Mouse (Mus musculus): Measurements from ENCODE around the gene Tas1r2. TPM values are rescaled to one million over a fixed set of nuclear protein-coding genes. Genes with fewer than 3 reads are reported as not detected.

The Tas1r2 gene
- polyA plus RNA-seq, 1 experiment from 2014 or later = not detected

DNA sequence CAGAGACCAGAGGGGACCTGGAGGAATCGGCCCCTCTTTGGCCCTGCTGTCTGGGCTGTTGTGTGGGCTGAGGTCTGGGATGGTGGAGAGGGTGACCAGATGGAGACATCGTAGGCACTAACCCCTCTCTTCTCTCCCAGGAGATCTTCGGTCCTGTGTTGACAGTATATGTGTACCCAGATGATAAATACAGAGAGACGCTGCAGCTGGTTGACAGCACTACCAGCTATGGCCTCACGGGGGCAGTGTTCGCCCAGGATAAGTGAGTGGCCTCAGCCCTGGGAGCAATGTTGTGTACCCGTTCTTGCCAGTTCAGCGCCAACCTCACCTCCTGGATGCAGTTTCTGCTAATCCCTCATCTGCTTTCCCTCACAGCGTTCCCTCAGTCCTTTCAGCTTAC is 9.4 kb upstream of the Tas1r2 start:
- Histone ChIP-seq H3K36me3 (ENCODE audit: control insufficient read depth, insufficient read depth, low read length) (peaks cover 12% of the 10 kb centered on the region), H3K4me1 (ENCODE audit: control insufficient read depth, insufficient read depth, low read length) (peaks cover 14% of the 10 kb centered on the region), H3K27ac (ENCODE audit: low read length) (no peak overlapping the region), H3K4me2 (ENCODE audit: low read length) (no peak overlapping the region), H3K27me3 (ENCODE audit: control insufficient read depth, insufficient read depth, low read depth, low read length) (no peaks in the 10 kb centered on the region; the same call in 1 of the 2 replicates), H3K4me3 (ENCODE audit: low read depth, low read length) (no peak overlapping the region), H3K9me3 (replicated peaks; ENCODE audit: control insufficient read depth, low read length, poor library complexity, severe bottlenecking) (no peaks in the 10 kb centered on the region), H3K9ac (ENCODE audit: low read depth, low read length) (no peak overlapping the region)
- 12% methylated on average over 9 of the region's 9 CpGs for WGBS
- ATAC-seq = peak; percentile 21

DNA sequence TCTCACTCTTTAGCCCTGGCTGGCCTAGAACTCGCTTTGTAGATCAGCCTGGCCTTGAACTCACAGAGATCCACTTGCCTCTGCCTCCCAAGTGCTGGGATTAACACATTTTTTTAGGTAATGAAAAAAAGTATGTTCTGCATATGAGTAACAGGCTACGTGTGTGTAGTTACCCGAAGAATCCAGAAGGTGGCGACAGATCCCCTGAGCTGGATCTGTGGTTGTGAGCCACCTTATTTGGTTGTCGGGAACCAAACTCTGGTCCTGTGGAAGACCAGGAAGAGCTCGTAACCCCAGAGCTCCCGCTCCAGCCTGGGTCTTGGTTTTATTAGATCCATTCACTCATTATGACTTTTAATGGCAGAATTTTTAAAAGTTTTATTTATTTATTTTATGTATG is 6.4 kb upstream of the Tas1r2 start:
- Histone ChIP-seq H3K9ac (ENCODE audit: low read depth, low read length) (no peak overlapping the region), H3K27ac (ENCODE audit: low read length) (no peak overlapping the region), H3K27me3 (ENCODE audit: control insufficient read depth, insufficient read depth, low read depth, low read length) (no peaks in the 10 kb centered on the region; the same call in 1 of the 2 replicates), H3K36me3 (ENCODE audit: control insufficient read depth, insufficient read depth, low read length) (peaks cover 12% of the 10 kb centered on the region), H3K4me3 (ENCODE audit: low read depth, low read length) (no peak overlapping the region), H3K9me3 (replicated peaks; ENCODE audit: control insufficient read depth, low read length, poor library complexity, severe bottlenecking) (no peaks in the 10 kb centered on the region), H3K4me2 (ENCODE audit: low read length) (no peak overlapping the region), H3K4me1 (ENCODE audit: control insufficient read depth, insufficient read depth, low read length) (peaks cover 6% of the 10 kb centered on the region; the same call in 1 of the 2 replicates)
- no peak for ATAC-seq
- WGBS = 88% methylated on average over 7 of the region's 7 CpGs

DNA sequence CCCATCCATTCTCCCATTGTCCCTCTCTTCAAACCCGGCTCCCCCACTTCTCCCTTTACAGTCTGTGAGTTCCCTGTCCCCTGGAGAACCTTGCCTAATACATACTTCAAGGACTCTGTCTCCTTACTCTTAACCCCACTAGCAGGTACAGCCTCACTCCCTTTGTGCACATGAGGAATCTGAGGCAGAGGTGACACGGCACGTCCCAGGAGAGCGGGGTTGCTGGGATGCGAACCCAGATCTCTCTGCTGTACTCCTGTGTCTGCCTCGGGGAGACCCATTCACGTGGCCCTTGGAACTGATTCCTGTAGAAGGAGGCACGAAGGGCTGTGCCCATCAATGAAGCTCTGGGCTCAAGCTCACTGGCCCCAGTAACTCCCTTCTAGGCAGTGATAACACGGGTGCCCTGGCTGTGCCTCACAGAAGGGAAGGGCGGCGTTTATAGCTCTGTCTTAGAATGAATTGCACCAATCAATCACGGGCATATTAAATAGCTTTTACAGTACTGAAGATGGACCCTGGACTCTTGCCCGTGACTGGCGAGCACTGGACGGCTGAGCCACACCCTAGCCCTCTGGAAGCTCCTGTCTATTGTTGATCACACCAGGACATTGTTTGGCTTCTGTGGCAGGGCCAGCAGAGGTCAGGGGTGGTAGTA is 3.1 kb upstream of the Tas1r2 start:
- ATAC-seq = no peak
- 84% methylated on average over 15 of the region's 15 CpGs for WGBS
- Histone ChIP-seq H3K27ac (ENCODE audit: low read length) (no peak overlapping the region), H3K27me3 (ENCODE audit: control insufficient read depth, insufficient read depth, low read depth, low read length) (no peaks in the 10 kb centered on the region), H3K4me2 (ENCODE audit: low read length) (no peak overlapping the region), H3K36me3 (ENCODE audit: control insufficient read depth, insufficient read depth, low read length) (peaks cover 7% of the 10 kb centered on the region), H3K9ac (ENCODE audit: low read depth, low read length) (no peak overlapping the region), H3K9me3 (replicated peaks; ENCODE audit: control insufficient read depth, low read length, poor library complexity, severe bottlenecking) (no peaks in the 10 kb centered on the region), H3K4me3 (ENCODE audit: low read depth, low read length) (no peak overlapping the region), H3K4me1 (ENCODE audit: control insufficient read depth, insufficient read depth, low read length) (no peaks in the 10 kb centered on the region)

DNA sequence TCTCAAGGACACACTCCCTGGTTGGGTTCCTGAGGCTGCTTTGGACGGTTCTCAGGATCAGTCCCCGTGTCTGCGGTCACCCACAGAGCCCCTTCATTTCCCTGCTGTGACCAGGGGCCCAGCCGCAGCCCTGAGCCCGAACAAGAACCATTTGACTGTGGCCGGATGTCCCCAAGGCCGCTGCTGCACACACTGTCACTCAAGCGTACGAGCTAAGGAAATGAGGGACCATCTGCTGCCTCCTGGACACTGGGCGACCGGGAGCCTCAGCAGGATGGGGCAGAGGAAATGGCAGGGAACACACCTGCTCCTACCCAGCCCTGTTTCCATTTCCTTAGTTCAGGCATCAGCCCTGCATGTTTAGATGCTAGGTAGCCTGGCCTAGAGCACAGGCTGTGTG is 2.4 kb upstream of the Tas1r2 start:
- Histone ChIP-seq H3K4me1 (ENCODE audit: control insufficient read depth, insufficient read depth, low read length) (no peaks in the 10 kb centered on the region), H3K9me3 (replicated peaks; ENCODE audit: control insufficient read depth, low read length, poor library complexity, severe bottlenecking) (no peaks in the 10 kb centered on the region), H3K36me3 (ENCODE audit: control insufficient read depth, insufficient read depth, low read length) (peaks cover 7% of the 10 kb centered on the region), H3K27me3 (ENCODE audit: control insufficient read depth, insufficient read depth, low read depth, low read length) (no peaks in the 10 kb centered on the region), H3K4me3 (ENCODE audit: low read depth, low read length) (no peak overlapping the region), H3K9ac (ENCODE audit: low read depth, low read length) (no peak overlapping the region), H3K27ac (ENCODE audit: low read length) (no peak overlapping the region), H3K4me2 (ENCODE audit: low read length) (no peak overlapping the region)
- WGBS = 59% methylated on average over 11 of the region's 11 CpGs
- ATAC-seq = no peak

DNA sequence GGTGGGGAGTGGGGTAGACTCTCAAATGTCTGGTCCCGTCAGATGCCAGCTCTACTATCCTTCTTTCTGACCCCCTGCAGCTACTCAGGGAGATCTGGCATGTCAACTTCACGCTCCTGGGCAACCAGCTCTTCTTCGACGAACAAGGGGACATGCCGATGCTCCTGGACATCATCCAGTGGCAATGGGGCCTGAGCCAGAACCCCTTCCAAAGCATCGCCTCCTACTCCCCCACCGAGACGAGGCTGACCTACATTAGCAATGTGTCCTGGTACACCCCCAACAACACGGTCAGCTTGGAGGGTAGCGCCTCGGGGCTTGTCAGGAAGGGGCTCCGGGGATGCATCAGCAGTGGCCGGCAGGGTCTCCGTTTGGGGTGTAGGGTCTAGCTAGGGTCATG is 8.6 kb downstream of the Tas1r2 start:
- Histone ChIP-seq H3K36me3 (ENCODE audit: control insufficient read depth, insufficient read depth, low read length) (no peaks in the 10 kb centered on the region), H3K27ac (ENCODE audit: low read length) (no peak overlapping the region)

DNA sequence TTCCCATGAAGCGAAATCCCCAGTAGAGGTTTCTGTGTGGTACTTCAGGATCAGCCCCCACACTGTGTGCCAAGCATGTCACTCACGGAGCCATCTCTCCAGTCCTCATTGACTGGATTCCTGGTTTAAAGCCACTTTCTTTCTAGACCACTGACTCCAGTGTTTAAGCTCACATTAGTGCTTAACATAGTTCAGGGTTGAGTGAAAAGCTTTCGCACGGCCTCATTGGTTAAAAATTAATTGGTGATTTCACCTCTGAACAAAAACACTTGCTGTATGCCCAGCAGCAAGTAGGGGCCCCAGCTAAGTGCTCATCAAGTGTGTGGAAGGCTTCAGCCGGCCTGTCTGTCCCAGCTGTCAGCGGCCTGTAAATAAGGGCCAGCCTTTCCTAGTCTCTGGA is 14.3 kb downstream of the Tas1r2 start:
- ATAC-seq = no peak
- Histone ChIP-seq H3K4me2 (ENCODE audit: low read length) (no peak overlapping the region), H3K4me1 (ENCODE audit: control insufficient read depth, insufficient read depth, low read length) (no peaks in the 10 kb centered on the region), H3K27ac (ENCODE audit: low read length) (no peak overlapping the region), H3K9me3 (replicated peaks; ENCODE audit: control insufficient read depth, low read length, poor library complexity, severe bottlenecking) (no peaks in the 10 kb centered on the region), H3K27me3 (ENCODE audit: control insufficient read depth, insufficient read depth, low read depth, low read length) (no peaks in the 10 kb centered on the region), H3K9ac (ENCODE audit: low read depth, low read length) (no peak overlapping the region), H3K36me3 (ENCODE audit: control insufficient read depth, insufficient read depth, low read length) (no peaks in the 10 kb centered on the region), H3K4me3 (ENCODE audit: low read depth, low read length) (no peak overlapping the region)
- WGBS = 45% methylated on average over 6 of the region's 6 CpGs

More for the DNA sequence above, 8.6 kb downstream of the Tas1r2 start:
- no peaks in the 10 kb centered on the region; the same call in 1 of the 2 replicates for H3K9me3 ChIP-seq (replicated peaks; ENCODE audit: control insufficient read depth, low read length, poor library complexity, severe bottlenecking)
- no peak for ATAC-seq
- 83% methylated on average over 14 of the region's 14 CpGs for WGBS
- H3K9ac ChIP-seq (ENCODE audit: low read depth, low read length) = no peak overlapping the region
- H3K4me1 ChIP-seq (ENCODE audit: control insufficient read depth, insufficient read depth, low read length) = no peaks in the 10 kb centered on the region
- no peak overlapping the region for H3K4me2 ChIP-seq (ENCODE audit: low read length)
- H3K4me3 ChIP-seq (ENCODE audit: low read depth, low read length) = no peak overlapping the region
- no peaks in the 10 kb centered on the region for H3K27me3 ChIP-seq (ENCODE audit: control insufficient read depth, insufficient read depth, low read depth, low read length)

DNA sequence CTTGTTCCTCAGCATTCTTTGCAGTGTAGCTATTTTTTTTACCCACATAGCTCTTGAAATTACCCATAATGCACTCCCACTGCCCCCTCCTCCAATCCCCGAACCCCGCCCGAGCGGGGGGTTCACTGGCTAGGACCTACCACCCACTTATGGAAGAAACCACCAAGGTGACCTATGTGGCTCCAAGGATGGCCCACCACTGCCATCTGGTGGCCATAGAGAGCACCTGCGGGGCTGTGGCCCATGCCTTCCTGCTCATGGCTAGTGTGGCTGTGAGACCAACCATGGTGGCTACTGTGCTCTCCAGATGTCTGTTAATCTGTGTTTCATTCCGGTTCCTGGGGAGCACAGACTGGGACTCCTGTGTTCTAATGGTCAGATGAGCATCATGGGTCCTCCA is 16.5 kb downstream of the Tas1r2 start:
- Histone ChIP-seq H3K36me3 (ENCODE audit: control insufficient read depth, insufficient read depth, low read length) (no peaks in the 10 kb centered on the region), H3K4me2 (ENCODE audit: low read length) (no peak overlapping the region), H3K4me1 (ENCODE audit: control insufficient read depth, insufficient read depth, low read length) (no peaks in the 10 kb centered on the region), H3K27me3 (ENCODE audit: control insufficient read depth, insufficient read depth, low read depth, low read length) (no peaks in the 10 kb centered on the region), H3K27ac (ENCODE audit: low read length) (no peak overlapping the region), H3K9me3 (replicated peaks; ENCODE audit: control insufficient read depth, low read length, poor library complexity, severe bottlenecking) (no peaks in the 10 kb centered on the region), H3K4me3 (ENCODE audit: low read depth, low read length) (no peak overlapping the region), H3K9ac (ENCODE audit: low read depth, low read length) (no peak overlapping the region)
- ATAC-seq = no peak
- WGBS = 12% methylated on average over 6 of the region's 6 CpGs

DNA sequence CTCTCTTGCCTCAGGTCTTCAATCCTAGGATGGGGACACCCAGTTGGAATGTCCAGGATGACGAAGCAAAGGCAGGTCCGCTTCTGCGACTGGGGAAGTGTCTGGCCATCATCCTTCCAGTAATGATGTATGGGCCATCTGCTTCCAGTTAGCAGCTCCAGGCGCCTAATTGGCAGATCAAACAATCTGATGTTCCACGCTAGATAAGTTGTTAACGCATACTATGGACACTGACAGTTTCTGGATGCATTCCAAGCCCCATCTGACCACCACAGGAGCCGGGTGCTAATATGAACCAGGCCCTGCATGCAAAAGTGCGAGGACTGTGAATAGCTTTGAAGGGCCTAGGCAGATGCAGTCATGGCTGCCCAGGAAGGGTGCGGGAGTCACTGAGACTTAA is 22.4 kb downstream of the Tas1r2 start:
- Histone ChIP-seq H3K36me3 (ENCODE audit: control insufficient read depth, insufficient read depth, low read length) (no peaks in the 10 kb centered on the region), H3K4me1 (ENCODE audit: control insufficient read depth, insufficient read depth, low read length) (no peaks in the 10 kb centered on the region), H3K4me2 (ENCODE audit: low read length) (no peak overlapping the region), H3K4me3 (ENCODE audit: low read depth, low read length) (no peak overlapping the region), H3K9ac (ENCODE audit: low read depth, low read length) (no peak overlapping the region), H3K9me3 (replicated peaks; ENCODE audit: control insufficient read depth, low read length, poor library complexity, severe bottlenecking) (0 out of 2 replicates have a peak, but pooled peaks cover 7% of the 10 kb centered on the region), H3K27me3 (ENCODE audit: control insufficient read depth, insufficient read depth, low read depth, low read length) (no peaks in the 10 kb centered on the region), H3K27ac (ENCODE audit: low read length) (no peak overlapping the region)
- no peak for ATAC-seq
- WGBS = 55% methylated on average over 9 of the region's 9 CpGs

DNA sequence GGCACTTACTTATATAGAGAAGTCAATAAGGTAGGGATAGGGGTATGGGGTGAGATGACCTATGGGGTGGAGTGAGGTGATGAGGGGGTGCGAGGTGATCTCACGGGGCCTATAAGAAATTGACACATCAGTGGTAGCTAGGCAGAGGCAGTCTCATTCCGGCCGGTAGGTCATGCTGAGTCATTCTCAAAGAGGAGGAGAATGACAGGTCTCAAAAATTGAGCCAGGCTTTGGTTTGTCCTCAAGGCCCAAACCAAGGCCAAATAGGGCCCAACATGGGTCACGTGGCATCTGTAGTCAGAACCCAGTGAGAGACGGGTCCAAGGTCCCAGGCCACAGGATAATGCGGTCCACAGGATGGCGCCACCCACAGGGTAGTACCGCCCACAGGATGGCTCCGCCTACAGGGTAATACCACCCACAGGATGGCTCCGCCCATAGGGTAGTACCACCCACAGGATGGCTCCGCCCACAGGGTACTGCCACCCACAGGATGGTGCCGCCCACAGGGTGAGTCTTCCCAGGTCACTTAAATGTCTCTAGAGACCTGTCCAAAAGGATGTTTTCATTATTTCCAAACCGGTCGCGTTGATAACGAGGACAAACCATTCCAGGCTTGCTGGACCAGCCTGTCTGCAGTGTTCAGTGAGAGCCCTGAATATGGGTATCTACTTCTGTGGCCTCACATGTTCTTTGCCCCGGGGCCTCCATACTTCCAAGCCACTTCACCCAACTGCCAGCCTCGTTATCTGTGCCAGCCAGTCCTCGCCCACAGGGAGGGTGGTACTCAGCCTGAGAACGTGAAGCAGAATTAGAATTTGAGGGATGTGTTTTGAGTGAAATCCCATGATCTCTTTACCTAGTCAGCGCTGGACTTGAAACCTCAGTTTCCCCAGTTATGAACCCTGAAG is 30.6 kb downstream of the Tas1r2 start:
- Histone ChIP-seq H3K9me3 (replicated peaks; ENCODE audit: control insufficient read depth, low read length, poor library complexity, severe bottlenecking) (peaks cover 3% of the 10 kb centered on the region; the same call in 1 of the 2 replicates), H3K4me3 (ENCODE audit: low read depth, low read length) (no peak overlapping the region), H3K4me1 (ENCODE audit: control insufficient read depth, insufficient read depth, low read length) (no peaks in the 10 kb centered on the region), H3K27me3 (ENCODE audit: control insufficient read depth, insufficient read depth, low read depth, low read length) (no peaks in the 10 kb centered on the region), H3K9ac (ENCODE audit: low read depth, low read length) (no peak overlapping the region), H3K4me2 (ENCODE audit: low read length) (no peak overlapping the region), H3K27ac (ENCODE audit: low read length) (no peak overlapping the region), H3K36me3 (ENCODE audit: control insufficient read depth, insufficient read depth, low read length) (no peaks in the 10 kb centered on the region)
- WGBS = 80% methylated on average over 22 of the region's 22 CpGs
- ATAC-seq = no peak
